Mouse (Mus musculus) brain, embryonic 14.5 days (tissue): ENCODE measurements at regions not wholly inside any gene's neighbourhood (a gene's known extent, or its start where the extent isn't known, plus 50 kb on each side); places are given as distances from the start of the nearest gene placed in this dataset.

Experiments used
- CTCF ChIP-seq: fragments of 200-500 bp; IDR thresholded peaks from 2 replicates; pipeline ENCODE4 v1.5.1; 2012; ENCODE audit warnings: inconsistent platforms, mild to moderate bottlenecking, moderate library complexity, borderline replicate concordance; ENCODE audit not compliant: insufficient read depth, insufficient read length; ENCODE audit errors: extremely low read depth
- POLR2A ChIP-seq: fragments of 200-500 bp; IDR thresholded peaks from 2 replicates; pipeline ENCODE4 v1.6.1; 2012; ENCODE audit warnings: mild to moderate bottlenecking, inconsistent platforms, borderline replicate concordance; ENCODE audit not compliant: poor library complexity, insufficient read depth, insufficient read length, severe bottlenecking; ENCODE audit errors: extremely low read depth

- TF ChIP-seq POLR2A (no peak), CTCF (no peak)
Measured at GRCm38 (mm10) chr4:12750817-12751216, 579.0 kb upstream of the Fam92a start.
